Mouse (Mus musculus): Measurements from ENCODE around the gene Sntg2.

The Sntg2 gene

GRCm38 (mm10) chr12:30272242-30272985, 100.8 kb downstream of the Sntg2 start:
- no peak for DNase-seq

DNA sequence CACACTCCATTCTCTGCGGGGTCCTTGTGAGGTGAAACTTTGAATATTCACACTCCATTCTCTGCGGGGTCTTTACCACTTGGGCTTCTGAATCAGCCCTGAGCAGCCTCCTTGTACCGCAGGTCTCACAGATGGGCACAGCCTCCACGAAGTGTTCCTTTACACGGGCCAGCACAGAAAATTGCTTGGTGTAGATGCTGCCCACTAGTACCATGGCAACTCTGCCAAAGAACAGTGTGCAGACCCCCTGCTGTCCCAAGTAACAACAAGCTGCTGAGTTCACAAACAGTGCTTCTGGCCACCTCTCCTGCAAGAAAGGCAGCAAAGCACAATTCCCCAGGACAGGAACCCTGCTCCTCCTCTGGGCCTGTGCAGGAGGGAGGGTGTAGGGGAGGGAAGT, 109.0 kb downstream of the Sntg2 start:
- DNase-seq, result no peak

- DNase-seq, result no peak
Observed at GRCm38 (mm10) chr12:30261187-30261586, 112.0 kb downstream of the Sntg2 start.

- DNase-seq, result no peak
Observed at GRCm38 (mm10) chr12:30258641-30259040, 114.5 kb downstream of the Sntg2 start.

DNA sequence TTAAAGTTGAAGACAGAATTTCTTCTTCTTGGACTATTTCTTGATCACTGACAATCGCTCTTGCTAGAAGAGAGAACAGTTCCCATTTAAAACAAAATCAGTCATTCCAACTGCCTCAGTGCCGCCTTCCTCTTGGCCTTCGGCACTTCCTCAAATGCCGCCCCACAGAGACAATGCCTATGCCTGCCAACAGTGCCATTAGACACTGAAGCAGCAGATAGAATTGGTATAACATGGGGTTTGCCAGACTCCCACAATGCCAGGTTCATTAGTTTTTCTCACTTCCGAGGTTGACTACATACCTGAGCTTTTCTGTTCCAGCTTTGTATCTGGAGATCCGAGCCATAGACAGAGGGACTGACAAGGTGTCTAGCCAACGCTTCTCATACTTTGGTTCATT, 115.5 kb downstream of the Sntg2 start:
- DNase-seq, result no peak

DNA sequence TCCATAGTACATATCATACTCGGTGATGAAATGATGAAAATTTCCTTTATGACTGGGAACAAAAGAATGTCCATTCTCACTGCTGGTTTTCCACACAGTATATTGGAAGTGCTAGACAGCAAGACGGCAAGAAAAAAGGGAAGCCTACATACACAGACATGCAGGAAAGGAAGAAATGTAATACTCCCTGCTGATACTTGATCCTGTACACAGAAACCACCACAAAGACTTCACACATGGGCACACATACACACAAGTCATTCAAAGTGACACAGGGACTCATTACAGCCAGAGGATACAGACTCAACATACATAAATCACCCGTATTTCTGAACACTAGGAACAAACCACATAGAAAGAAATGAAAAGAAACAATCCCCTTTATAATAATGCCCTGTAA, 117.0 kb downstream of the Sntg2 start:
- no peak for DNase-seq

GRCm38 (mm10) chr12:30254581-30254980, 118.6 kb downstream of the Sntg2 start:
- no peak for DNase-seq

DNA sequence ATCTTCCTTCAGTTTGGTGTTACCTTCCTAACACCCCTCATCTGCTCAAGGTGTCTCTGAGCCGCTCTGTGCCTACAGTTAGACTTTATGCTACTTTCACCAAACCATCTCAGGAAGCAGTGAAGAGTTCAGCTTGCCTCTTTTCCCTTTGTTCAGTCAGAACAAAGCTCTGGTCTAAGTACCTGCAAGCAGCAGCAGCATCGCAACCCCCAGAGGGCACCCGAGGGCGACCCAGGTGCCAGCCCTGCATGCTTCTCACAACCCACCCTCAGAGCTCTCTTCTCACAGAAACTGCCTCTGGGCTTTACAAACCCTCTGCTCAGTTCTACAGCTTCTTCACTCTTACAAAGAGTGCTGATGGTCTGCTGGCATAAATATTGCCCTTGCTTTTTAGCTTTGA, 120.8 kb downstream of the Sntg2 start:
- DNase-seq, result no peak

DNA sequence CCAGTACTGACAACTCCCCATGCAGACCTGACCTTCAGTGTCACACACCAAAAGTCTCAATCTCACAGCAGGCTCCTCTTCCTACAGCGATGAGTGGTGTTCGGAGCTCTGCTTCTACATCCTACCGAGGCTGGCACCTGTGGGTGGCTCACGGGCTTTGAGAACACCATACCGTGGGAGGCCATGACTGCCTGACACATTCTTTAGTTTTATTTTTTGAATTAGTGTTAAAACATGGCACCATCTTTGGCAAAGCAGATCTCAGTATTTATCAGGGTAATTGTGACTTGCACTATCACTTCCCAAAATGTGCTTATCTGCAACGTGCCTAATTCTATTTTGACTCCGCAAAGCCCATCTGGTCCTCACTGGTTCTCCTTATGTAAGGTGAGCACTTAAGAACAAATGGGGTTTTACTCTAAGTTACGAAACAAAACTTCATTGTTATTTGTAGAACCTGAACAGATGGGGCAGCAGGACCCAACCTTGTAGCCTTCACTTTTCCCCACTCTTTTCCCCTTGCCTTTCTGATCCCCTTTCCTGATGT, 121.8 kb downstream of the Sntg2 start:
- no peak for DNase-seq

- DNase-seq, result no peak
Observed at GRCm38 (mm10) chr12:30249068-30249467, 124.1 kb downstream of the Sntg2 start.

DNA sequence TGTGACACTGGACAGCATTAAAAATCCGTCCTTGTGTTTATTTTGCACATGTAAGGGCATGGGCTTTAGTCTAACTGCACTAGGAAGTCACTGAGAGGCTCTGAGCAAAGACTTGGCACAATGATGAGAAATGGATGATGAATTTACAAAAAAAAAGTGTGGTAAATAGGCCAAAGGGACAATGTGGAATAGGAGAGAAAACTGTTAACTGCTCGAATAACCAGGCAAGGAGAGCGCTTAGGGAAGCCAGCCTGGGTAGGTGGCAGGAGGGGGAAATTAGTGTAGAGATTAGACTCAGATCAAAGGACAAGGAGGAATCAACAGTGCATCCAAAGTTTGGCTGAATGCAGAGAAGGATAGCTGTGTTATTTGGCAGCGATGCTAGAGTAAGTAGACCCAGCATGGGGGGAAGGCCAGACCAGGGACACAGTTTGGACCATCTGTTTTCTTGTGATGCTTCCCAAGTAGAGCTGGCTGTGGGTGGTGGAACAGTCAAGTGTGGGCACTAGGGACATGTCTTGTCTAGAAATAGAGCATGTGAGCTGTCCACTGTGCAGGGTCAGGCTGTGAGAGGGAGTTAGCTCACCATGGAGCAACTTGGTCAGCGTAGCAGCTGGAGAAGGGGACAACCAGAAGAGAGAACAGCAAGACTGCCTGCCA, 126.8 kb downstream of the Sntg2 start:
- DNase-seq, result peak in 1 of 2 experiments; percentile 28

DNA sequence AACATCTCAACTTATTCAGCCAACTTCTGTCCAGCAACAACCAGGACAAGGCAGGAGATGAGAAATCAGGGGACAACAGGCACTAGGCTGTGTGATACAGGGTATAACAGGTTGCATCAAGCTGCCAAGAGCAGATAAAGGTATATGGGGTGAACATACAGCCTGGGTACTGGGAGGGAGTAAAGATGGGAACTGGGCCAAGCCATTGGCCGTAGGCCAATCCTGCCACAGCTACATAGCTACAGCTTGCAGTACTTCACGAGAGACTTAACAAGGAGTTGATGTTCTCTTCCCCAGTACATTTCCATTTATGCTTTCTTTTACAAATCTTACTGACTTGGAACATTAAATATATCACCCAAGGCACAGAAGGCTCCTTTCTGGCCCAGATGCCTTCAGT, 129.0 kb downstream of the Sntg2 start:
- peak; percentile 30 to 53 for DNase-seq

DNA sequence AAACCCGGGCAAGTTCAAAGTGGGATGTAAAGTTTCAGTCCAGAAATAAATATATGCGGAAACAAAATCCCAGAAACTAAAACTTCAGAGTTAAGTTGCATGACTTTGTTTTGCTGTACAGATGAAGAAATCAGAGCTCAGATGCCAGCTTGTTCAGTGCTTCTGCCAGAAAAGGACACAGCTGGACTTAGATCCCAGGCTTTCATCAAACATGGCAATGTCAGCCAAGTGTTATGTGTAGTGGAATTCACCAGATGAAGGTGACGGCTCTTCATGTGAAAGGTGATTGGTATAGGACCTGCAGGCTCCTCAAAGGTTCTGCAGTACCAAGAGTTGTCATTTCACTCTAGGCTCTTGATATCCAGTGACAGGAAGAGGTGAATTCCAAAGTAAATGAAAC, 132.3 kb downstream of the Sntg2 start:
- no peak for DNase-seq

DNA sequence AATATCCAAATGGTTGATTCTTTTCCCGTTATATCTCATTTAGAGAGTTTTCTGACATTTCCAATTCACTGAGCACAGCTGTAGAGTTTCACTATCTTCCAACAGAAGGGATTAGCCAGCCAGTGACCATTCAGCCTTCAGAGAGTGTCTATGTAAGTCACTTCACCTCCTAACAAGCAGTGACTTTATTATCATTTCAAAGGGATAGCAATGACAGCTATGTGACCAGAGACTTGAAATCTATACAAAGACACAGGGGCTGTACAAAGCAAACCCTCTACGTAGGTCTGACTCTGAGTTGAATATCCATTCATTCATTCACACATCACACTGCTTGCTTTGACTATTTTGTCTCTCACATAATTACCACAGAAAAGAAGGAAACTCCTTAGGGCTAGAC, 138.2 kb downstream of the Sntg2 start:
- DNase-seq, result no peak

DNA sequence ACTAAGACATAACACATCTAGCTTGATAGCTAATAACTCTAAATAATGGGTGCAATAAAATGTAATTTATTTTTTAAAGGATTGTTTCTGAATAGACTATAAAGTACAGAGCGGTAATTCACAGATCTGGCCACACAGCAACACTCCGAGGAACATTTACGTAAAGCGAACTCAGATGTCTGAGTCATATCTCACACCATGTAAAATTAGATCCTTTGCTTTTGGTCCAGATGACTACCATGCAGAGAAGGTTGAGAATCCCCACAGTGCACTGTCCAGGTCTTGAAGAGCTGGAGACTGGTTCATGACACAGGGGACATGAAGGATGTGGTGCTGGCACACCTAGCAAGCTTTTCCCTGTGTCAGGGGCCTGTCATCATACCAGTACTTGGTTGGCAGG, 145.2 kb downstream of the Sntg2 start:
- no peak for DNase-seq

- no peak for DNase-seq
Observed at GRCm38 (mm10) chr12:30226247-30226646, 146.9 kb downstream of the Sntg2 start.

- no peak for DNase-seq
Observed at GRCm38 (mm10) chr12:30216762-30217441, 156.3 kb downstream of the Sntg2 start.

DNA sequence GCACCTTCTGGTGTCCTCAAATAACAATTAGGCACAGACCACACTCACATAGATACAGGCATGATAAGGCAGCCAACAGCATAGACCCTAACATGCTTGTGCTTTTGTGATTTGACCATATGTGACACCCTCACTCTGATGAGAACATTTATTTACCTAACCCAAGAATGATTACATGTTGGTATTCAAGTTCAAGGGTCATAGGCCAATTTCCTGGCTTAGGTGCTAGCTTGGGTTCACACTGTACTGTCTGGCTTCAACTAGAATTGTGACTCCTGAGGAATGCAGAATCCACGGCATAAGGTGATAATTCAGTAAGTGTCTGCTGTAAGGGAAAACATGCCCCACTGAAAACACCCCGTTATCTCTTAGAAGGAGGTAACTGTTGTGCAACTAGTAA, 158.4 kb downstream of the Sntg2 start:
- DNase-seq, result no peak

- no peak for DNase-seq
Observed at GRCm38 (mm10) chr12:30210388-30210787, 162.8 kb downstream of the Sntg2 start.

DNA sequence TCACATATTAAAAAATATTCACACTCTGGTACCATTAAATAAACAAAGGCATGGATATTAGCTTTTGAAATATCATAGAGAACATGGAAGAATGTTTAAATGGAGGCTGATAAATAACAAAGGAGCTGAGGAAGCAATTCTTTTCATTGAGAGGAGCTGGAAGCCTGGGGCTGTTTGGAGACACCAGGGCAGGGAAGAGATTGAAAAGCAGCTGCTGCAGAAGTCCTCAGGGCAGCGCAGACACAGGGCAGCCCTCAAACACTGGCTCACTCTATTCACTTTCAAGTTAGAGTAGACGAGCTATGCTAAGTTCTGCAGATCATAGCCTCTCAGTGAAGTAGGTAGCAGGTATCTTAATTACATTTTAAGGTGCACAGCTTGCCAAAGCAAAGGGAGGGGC, 164.6 kb downstream of the Sntg2 start:
- no peak for DNase-seq

DNA sequence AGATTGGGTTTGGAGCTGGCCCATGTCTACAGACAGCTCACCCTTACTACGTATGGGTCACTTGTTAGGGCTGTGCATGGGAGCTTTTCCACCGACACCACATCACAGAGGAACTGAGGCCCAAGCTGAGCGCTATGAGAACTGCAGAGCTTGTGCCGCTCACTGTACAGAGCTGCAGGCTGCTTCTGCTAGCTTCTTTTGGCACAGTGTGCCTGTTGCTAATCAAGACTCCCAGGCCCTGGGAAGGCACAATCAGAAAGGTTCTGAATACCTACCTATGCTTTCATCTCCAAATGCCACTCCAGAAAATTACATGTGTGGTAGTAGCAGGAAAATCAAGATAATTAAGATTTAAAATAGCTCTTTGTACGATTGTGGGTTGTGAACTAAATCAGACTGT, 165.1 kb downstream of the Sntg2 start:
- no peak for DNase-seq

DNA sequence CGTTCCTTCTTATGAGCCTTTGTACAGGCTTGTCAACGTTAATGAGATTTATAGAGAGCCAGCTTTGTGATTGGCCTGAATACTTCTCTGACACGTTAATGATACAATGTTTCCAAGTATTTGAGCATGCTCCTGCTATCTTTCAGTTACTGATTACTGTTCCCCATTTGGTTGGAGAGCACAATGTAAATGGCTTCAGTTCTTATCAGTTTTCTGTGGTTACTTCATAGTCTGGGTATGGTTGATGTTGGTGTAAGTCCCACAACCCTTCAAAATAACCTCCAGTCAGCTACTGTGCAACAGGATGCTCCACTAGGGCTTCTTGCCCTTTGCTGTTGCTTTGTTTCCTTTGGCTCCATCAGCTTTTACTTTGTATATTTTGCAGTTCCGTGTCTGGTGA, 168.7 kb downstream of the Sntg2 start:
- peak in 1 of 2 experiments; percentile 24 for DNase-seq

DNA sequence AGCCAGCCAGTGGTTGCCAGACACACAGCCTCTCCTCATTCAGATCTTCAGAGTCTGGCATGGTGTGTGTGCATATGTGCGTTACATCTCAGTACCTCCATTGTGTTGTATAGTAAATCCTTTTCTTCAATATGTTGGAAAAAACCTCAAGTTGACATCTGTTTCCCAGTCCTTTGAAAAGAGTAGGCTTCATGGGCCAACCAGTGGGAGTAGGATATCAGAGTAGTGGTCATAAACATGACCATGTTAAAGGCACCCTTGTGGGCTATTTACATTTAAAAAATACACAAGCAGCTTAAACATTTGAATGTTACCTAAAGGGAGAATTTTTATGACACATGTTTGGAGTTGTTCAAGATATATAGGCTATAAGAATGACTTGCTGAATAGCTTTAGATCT, 170.4 kb downstream of the Sntg2 start:
- DNase-seq, result no peak

DNA sequence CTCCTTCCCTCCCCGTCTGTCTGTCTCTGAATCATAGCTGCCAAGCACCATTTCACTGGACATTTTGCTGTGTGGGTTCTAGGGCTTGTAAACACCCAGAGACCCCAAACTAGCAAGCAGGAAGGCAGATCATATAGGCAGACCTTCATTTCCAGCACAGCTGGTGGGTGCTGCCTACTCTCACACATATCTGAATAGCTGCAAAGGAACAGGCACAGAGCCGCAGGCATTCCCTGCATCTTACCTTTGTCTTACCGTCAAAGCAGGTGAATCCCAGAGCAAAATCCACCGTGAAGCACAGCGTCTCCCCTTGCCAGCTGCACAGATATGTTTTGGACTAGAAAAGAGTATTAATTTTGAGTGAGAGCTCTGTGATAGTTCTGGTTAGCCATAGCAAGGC, 172.1 kb downstream of the Sntg2 start:
- DNase-seq, result no peak

Measured in lung, postnatal 4 days (tissue).